Mouse (Mus musculus): ENCODE measurements at regions not wholly inside any gene's neighbourhood (a gene's known extent, or its start where the extent isn't known, plus 50 kb on each side); places are given as distances from the start of the nearest gene placed in this dataset.

GRCm38 (mm10) chr8:90134626-90135025 is 213.5 kb downstream of the Tox3 start:
- TF ChIP-seq CTCF (IDR thresholded peaks at IDR 0.05; ENCODE audit: borderline replicate concordance, insufficient read depth, low read length) (no peak), POLR2A (IDR thresholded peaks at IDR 0.05; ENCODE audit: low read depth, low read length) (no peak)
